Mouse (Mus musculus) urinary bladder, postnatal 14 days (tissue): Measurements from ENCODE around the gene Myh9.

Experiments used
- DNase-seq: peaks from one replicate; pipeline ENCODE4 v3.0.0; 2021; ENCODE audit warnings: low spot score

The Myh9 gene

GRCm38 (mm10) chr15:77789186-77789585 lies 52.8 kb downstream of the Myh9 start:
- DNase-seq = no peak

GRCm38 (mm10) chr15:77788356-77788755 lies 53.6 kb downstream of the Myh9 start:
- DNase-seq = no peak

GRCm38 (mm10) chr15:77785807-77786206 lies 56.2 kb downstream of the Myh9 start:
- no peak for DNase-seq

- no peak for DNase-seq
These were observed 57.7 kb downstream of the Myh9 start for GRCm38 (mm10) chr15:77784039-77784824.

- DNase-seq = peak; percentile 52
These were observed 59.4 kb downstream of the Myh9 start for GRCm38 (mm10) chr15:77782449-77783014.

DNA sequence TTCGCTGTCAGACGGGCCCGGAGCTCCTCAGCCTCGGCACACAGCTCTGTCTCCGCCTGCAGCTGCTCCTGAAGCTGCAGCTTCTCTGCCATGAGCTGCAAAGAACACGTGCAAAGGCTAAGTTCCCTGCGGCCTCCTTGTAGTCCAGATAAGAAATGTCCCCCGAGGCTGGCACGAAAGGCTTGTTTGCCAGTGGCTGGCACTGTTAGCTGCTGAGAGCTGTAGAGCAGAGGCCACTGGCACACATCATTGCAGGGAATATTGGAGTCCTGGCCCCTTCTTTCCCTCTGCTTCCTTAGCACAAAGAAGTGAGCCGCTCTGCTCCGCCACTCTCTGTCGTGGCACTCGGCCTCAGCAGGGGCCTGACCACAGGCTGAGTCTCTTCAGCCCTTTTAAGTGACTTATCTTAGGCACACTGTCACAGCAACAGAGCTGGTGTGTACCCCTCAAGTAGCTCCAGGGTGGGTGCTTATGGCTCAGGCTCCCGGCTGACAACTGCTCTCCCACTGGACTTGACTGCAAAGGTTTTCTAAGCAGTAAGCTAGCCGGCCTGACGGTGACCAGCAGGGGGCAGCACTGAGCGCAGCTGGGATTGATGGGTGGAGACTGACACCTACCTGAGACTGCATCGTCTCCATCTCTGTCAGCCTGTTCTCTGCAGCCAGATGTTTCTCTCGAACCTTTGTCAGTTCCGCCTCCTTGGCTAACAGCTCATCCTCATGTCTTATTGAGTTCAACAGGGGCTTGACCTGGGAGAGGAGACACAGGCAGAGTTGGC lies 66.6 kb downstream of the Myh9 start:
- peak; percentile 81 for DNase-seq

- no peak for DNase-seq
These were observed 67.7 kb downstream of the Myh9 start for GRCm38 (mm10) chr15:77774303-77774702.

GRCm38 (mm10) chr15:77773099-77773915 lies 68.7 kb downstream of the Myh9 start:
- DNase-seq = no peak

GRCm38 (mm10) chr15:77770942-77771341 lies 71.0 kb downstream of the Myh9 start:
- DNase-seq = no peak

DNA sequence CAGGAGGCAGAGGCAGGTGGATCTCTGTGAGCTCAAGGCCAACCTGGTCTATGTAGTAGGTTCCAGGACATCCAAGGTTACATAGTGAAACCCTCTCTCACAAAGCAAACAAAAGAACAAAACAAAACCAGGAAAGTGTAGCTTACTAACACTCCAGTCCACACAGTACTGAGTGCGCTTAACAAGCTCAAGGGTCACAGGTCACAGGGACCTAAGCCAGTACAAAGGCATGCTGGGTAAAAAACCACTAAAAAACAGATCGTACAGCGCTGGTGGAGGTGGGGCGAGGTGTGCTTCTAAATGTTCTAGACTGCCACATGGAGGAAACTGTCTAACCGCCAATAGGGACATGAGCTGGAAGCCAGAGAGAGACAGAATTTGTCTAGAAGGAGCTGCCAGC lies 71.6 kb downstream of the Myh9 start:
- no peak for DNase-seq

- DNase-seq = no peak
These were observed 75.0 kb downstream of the Myh9 start for GRCm38 (mm10) chr15:77766981-77767380.

DNA sequence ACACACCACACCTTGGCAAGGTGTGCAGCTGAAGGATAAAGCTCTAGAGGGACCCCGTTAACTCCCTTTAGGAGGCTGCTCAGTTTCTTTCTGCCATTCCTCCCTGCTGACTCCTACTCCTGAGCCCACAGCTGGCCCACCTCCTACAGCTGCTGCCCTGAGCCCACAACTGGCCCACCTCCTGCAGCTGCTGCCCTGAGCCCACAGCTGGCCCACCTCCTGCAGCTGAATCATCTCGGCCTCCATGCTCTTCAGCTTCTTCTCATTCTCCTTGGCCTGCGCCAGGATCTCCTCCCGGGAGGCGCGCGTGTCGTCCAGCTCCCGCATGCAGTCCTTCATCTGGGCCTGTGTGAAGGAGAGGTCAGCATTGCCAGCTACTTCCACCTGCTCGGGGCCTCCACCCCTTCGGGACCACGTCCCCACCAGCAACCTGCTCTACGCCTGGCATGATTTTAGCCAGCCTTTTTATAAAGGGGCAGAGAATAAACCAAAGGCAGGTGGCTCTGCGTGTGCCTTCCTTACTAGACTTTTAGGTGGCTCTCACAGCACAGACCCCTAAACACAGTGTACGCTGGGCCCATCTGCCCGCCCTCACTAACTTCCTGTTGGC lies 76.4 kb downstream of the Myh9 start:
- DNase-seq = no peak

DNA sequence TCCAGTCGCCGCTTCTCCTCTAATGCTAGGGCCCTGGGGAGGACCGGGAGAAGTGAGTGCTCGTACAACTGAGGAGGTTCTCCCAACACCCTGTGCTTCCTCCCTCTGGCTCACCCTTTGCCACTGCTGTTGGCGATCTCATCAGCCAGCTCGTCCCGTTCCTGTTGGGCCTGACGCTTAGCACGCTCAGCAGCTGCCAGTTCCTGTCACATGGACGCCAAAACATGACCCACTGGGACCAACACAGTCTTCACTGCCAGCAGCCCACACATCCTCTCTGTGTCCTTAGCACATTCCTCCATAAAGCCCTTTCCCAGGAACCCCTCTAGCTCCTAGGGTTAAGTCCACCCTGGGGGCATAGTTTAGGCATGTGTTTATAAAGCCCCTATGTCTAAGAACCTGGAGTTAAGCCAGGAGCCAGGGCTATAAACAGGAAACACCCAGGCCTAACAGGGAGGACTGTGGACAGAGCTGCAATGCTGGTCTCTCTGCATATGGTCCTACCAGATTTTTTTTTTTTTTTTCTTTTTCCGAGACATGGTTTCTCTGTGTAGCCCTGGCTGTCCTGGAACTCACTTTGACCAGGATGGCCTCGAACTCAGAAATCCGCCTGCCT lies 77.5 kb downstream of the Myh9 start:
- peak; percentile 50 for DNase-seq

DNA sequence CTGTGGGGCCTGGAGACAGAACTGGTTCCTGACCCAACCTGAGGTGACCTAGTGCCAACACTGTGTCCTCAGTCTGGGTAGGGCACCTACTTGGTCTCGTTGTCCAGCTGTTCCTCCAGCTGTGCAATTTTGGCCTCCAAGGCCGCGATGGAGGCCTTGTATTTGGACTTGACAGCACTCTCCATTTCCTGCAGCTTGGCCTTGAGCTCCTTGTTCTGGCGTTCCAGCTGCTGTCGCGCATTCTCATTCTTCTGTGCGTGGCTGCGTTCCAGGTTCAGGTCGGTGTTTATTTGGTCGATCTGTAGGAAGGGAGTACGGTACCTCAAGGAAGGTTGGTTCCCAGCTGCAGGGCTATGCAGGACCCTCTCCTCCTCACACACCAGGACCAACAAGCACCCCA lies 78.3 kb downstream of the Myh9 start:
- no peak for DNase-seq

DNA sequence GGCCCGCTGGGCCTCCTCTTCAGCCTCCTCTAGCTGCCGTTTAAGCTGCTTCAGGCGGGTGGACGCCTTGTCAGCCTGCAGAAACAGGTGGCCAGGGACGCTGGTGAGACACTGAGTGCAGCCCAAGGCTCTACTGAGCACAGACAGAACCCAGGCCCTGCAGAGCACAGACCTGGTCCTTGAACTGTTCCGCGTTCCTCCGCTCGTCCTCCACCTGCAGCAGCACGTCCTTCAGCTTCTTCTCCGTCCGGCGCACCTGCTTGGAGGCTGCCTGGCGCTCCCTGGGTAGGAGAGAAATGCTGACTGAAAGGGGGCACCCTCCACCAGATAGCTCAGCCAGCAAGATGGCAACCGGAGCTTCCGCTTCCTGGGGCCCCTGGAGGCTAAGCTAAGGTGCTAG lies 78.9 kb downstream of the Myh9 start:
- no peak for DNase-seq

DNA sequence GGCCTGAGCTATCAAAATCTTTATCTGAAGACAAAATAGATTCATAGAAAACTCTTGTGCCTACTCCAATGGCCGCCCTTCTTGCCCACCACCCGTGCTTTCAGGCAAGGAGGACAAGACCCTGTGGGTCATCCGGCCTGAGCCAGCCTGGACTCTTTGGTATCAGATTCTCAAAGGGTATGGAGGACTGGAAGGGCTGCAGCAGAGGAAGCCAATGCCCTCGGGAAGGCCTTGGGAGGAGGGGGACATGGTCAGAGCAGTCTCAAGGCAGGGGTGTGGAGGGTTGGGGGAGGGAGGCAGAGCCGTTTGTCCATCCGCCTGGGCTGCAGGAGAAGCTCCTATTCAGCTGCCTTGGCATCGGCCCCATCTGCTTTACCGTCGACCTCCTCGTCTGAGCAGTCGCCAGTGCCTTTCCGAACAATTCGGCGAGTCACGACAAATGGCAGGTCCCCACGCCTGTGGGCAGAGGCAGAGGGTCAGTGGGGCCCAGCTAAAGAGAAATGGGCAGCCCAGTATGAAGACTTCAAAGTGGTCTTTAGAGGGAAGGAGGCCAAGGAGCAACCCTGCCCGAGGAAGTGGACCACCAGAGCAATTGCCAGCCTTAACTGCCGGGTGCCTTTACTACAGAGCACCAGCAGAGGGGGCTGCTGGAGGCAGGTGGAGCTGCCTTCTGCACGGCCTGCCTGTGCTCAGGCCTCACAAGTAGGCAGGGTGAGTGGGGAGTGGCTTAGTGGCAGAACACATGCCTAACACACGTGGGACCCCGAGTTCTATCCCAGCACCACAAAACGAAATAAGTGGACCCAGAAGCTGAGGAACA lies 80.2 kb downstream of the Myh9 start:
- DNase-seq = no peak

DNA sequence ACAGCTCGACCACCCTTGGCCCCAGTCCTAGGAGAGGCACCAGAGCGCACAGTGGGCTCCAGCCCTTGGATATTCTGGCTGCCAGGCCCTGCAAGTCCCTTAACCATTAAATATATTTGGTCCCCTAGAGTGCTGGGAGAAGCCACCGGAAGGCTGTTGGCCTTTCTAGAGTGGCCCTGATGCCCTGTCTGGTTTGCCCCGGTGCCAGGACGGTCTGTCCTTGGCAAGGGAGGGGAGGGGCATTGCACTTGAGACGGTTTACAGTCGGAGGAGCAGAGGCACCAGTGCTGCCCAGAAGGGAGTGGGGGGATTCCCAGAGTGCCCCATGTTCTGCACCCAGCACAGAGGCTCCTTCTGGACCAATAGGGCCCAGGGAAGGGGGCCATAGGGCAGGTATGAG lies 80.9 kb downstream of the Myh9 start:
- DNase-seq = no peak

- DNase-seq = no peak
These were observed 81.9 kb downstream of the Myh9 start for GRCm38 (mm10) chr15:77760037-77760436.

DNA sequence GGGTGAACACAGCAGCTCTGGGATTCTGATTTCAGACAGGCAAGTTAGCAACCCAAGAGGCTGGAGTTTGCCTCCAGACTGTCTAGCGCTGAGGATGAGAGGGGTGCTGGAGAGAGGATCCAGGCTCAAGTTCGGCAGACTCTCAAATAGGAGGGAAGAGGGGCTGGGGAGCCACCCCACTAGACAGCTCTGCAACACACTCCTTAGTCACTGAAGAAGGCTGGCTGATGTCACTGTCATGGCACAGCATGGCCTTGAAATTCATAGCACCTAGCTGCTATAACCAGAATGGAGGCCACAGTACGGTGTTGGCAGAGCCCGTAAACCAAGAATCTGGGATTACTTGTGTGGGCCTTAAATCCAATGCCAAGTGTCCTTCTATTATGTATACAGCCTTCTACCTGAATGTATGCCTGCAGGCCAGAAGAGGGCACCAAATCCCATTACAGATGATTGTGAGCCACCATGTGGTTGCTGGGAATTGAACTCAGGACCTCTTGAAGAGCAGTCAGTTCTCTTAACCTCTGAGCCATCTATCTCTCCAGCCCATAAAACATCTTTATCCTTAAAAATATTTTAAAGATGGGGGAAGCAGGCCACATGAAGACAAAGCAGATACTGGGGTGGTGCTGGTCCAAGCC lies 84.3 kb downstream of the Myh9 start:
- no peak for DNase-seq

DNA sequence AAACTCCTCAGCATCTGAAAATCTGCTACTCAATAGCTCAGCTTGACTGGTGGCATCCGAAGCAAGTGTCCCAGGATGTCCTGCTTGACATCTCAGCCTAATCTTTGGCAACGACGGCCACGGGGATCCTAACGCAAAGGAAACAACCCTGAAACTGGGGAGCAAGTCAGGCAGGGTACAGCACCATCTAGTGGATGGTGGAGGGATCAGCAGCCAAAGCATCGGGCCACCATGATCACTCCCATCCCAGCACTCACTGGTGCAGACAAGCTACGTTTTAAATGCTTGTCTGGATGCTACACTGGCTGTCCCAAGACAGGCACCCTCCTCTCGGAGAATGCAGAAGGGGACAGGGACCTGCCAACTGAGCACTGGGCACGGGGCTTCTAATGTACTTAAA lies 85.1 kb downstream of the Myh9 start, which contains the start of gene Apol8:
Gene Apol8, minus strand, starts transcription at position 156 of the 400 bp plus-strand sequence.
- DNase-seq = peak; percentile 47
